Mouse (Mus musculus): ENCODE measurements at regions not wholly inside any gene's neighbourhood (a gene's known extent, or its start where the extent isn't known, plus 50 kb on each side); places are given as distances from the start of the nearest gene placed in this dataset.

DNA sequence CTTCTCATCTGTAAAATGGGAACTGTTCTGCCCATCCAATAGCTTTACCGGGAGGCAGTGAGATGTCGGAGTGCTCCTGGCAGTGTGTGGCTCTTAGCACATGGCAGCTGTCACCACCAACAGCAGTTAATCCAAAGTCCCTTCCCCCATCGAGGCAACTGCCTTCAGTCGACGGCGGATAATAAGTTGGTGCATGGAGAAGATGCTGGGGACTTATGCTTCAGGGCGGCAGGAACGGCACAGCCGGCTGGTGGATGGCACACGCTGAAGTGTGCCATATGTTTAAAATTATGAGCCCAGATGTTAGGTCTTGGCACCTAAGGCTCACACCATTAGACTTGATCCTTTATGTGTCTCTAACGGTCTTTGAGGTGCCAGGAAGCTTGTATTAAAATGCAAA is 183.5 kb downstream of the Wdr11 start:
- H3K36me3 ChIP-seq = no peaks in the 10 kb centered on the region
- peaks cover 53% of the 10 kb centered on the region for H3K27me3 ChIP-seq (ENCODE audit: low read depth, poor library complexity, severe bottlenecking)
- DNase-seq (ENCODE audit: low spot score) = no peak
- no peak overlapping the region for H3K4me3 ChIP-seq
- peaks cover 33% of the 10 kb centered on the region for H3K4me1 ChIP-seq
- WGBS = 57% methylated on average over 11 of the region's 11 CpGs
- H3K27ac ChIP-seq = no peak overlapping the region
- H3K9me3 ChIP-seq (replicated peaks) = no peaks in the 10 kb centered on the region

DNA sequence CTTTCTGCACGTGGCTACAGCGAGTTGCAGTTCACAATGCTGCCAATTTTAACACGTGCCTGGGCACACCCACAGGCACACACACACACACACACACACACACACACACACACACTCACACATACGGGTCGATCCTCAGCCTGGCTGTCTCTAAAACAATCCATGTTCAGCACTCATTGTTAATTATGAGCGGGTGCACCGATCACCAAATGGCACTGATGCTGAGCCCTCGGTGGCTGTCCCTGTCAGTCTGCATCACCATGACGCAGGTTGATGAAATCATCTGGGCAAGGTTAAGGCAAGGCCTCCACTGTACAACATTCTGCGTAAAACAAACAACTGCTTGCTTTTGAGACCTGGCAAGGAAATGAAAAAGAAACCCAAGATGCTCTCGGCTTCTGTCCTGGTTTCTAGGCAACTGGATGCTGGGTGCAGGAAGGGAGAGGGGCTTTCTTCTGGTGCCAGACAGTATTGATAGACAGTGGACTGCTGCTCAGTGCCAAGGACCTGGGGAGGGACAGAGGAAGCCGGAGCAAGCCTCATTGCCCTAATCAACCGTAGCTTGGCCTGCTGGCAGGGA is 187.3 kb downstream of the Wdr11 start:
- WGBS = 76% methylated on average over 13 of the region's 13 CpGs
- Histone ChIP-seq H3K27ac (no peak overlapping the region), H3K4me1 (peaks cover 21% of the 10 kb centered on the region), H3K9me3 (replicated peaks) (no peaks in the 10 kb centered on the region), H3K36me3 (no peaks in the 10 kb centered on the region), H3K27me3 (ENCODE audit: low read depth, poor library complexity, severe bottlenecking) (peaks cover 57% of the 10 kb centered on the region; the same call in 1 of the 2 replicates), H3K4me3 (no peak overlapping the region)
- no peak for DNase-seq (ENCODE audit: low spot score)

DNA sequence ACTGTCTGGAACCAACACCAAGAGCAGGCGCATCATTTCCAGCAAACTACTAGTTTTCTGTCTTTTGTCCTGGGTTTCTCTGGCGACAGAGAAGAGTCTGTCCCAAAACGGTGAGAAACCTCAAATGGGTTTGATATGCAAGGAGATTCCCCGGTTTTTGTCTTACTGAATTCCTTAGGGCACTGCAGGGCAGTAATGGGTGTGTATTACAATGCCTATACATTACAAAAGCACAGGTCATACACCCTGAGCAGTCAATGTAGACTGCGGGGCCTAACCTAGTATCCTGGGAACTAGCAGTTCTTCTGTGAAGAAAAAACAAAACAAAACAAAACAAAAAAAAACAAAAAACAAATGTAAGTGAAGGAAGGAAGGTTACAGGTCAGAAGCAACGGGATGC is 188.3 kb downstream of the Wdr11 start:
- Histone ChIP-seq H3K4me3 (no peak overlapping the region), H3K9me3 (replicated peaks) (no peaks in the 10 kb centered on the region), H3K27ac (no peak overlapping the region), H3K36me3 (no peaks in the 10 kb centered on the region), H3K27me3 (ENCODE audit: low read depth, poor library complexity, severe bottlenecking) (peaks cover 56% of the 10 kb centered on the region; the same call in 1 of the 2 replicates), H3K4me1 (peaks cover 11% of the 10 kb centered on the region)
- no peak for DNase-seq (ENCODE audit: low spot score)
- 80% methylated on average over 6 of the region's 6 CpGs for WGBS

DNA sequence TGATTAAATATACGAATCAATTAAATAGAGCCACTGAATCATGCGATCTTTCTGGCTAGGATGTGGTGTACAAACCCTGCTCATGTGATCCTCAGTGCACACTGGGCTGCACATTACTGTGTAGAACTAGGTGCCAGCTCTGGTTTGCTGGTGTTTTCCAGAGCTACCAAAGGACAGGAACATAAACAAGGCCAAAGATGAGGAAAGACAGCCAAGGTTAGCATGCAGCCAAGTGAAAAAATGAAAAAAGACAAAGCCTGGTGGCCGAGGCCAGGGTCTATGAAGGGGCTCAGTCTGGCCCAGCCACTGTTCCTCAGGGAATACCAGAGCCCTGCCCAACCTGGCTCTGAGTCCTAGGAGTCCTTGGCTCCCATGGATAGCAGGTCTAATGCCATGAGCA is 190.1 kb downstream of the Wdr11 start:
- no peak overlapping the region for H3K4me3 ChIP-seq
- peaks cover 57% of the 10 kb centered on the region; the same call in 1 of the 2 replicates for H3K27me3 ChIP-seq (ENCODE audit: low read depth, poor library complexity, severe bottlenecking)
- no peak overlapping the region for H3K27ac ChIP-seq
- no peaks in the 10 kb centered on the region for H3K36me3 ChIP-seq
- no peaks in the 10 kb centered on the region for H3K4me1 ChIP-seq
- no peaks in the 10 kb centered on the region for H3K9me3 ChIP-seq (replicated peaks)
- DNase-seq (ENCODE audit: low spot score) = no peak
- WGBS = 83% methylated on average over 3 of the region's 3 CpGs

DNA sequence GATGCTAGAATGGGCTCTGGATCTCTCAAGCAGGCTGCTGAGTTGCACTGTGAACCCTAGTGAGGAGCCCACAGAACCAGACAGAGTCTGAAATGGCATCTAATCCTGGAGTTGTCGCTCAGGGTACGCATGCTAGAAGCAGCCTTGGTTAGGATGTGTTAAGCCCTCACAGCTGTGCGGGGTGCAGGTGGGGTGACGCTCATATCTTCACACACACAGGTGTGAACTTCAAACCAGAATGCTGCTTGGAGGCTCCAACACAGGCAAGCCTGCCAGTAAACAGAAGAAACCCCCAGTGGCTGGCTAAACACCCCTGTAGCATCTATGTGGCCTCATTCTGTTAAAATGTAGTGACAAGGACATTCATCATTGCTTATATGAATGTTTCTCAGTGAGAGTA is 193.3 kb downstream of the Wdr11 start:
- no peak overlapping the region for H3K4me3 ChIP-seq
- peaks cover 66% of the 10 kb centered on the region for H3K27me3 ChIP-seq (ENCODE audit: low read depth, poor library complexity, severe bottlenecking)
- DNase-seq (ENCODE audit: low spot score) = no peak
- H3K36me3 ChIP-seq = no peaks in the 10 kb centered on the region
- no peak overlapping the region for H3K27ac ChIP-seq
- WGBS = 87% methylated on average over 4 of the region's 4 CpGs
- H3K4me1 ChIP-seq = peaks cover 11% of the 10 kb centered on the region; the same call in 1 of the 2 replicates
- no peaks in the 10 kb centered on the region for H3K9me3 ChIP-seq (replicated peaks)

DNA sequence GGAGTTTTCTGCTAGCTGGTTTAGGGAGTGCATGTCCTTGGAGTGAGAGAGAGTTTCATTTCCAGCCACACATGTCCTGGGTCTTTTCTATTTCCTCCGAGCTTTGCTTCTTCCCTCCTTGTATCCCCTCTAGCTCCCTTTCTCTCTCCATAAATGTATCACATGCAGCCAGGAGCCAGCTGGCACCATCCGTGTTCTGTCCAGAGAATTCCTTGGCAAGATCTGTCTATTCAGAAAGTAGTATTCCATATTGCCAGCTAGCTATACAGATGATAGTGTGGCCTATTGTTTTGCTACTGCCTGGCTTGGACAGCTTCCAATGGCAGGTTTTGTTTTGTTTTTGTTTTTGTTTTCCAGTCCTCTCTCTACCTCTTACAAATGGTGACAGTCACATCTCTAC is 195.3 kb downstream of the Wdr11 start:
- Histone ChIP-seq H3K4me3 (no peak overlapping the region), H3K36me3 (no peaks in the 10 kb centered on the region), H3K9me3 (replicated peaks) (no peaks in the 10 kb centered on the region), H3K27me3 (ENCODE audit: low read depth, poor library complexity, severe bottlenecking) (peaks cover 80% of the 10 kb centered on the region), H3K27ac (no peak overlapping the region), H3K4me1 (peaks cover 19% of the 10 kb centered on the region)
- no peak for DNase-seq (ENCODE audit: low spot score)
- 75% methylated on average over 2 of the region's 2 CpGs for WGBS

DNA sequence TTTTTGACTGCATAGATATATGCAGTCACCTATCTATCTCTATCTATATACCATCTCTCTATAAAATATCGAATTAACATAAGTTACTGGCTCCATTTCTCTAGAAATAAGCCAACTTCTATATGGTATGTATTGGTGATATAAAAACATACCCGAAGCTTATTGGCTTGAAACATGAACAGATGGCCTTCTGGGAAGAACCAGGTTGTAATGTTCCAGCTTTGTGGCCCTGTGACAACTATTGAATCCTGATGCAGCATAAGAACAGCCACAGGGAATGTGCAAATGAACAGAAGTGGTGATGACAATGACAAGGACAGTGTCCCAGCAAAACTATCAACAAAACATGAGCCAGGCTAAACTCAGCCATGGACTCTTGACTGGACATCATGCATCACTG is 196.1 kb downstream of the Wdr11 start:
- WGBS = 89% methylated on average over 2 of the region's 2 CpGs
- peaks cover 80% of the 10 kb centered on the region for H3K27me3 ChIP-seq (ENCODE audit: low read depth, poor library complexity, severe bottlenecking)
- DNase-seq (ENCODE audit: low spot score) = no peak

DNA sequence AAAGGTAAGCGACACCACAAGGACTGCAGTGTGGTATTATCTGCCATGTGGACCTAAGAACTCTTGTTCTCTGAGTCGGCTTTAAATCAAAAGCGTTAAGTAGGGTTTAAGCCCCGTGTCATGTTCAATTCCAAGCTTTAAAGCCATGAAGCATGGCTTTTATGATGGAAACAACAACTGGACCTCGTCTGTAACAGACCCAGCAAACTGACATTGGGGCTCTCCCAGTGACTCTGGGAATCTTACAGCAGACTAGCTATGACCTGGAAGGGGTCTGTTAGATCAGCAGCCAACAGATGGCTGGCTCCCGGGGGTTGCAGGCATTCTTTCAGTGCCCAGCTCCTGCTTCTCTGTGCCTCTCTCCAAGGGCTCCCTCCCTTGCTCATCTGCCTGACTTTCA is 197.8 kb downstream of the Wdr11 start:
- H3K27ac ChIP-seq = no peak overlapping the region
- no peak for DNase-seq (ENCODE audit: low spot score)
- peaks cover 19% of the 10 kb centered on the region for H3K4me1 ChIP-seq
- no peaks in the 10 kb centered on the region for H3K36me3 ChIP-seq
- H3K4me3 ChIP-seq = no peak overlapping the region
- 41% methylated on average over 6 of the region's 6 CpGs for WGBS
- H3K9me3 ChIP-seq (replicated peaks) = no peaks in the 10 kb centered on the region
- peaks cover 65% of the 10 kb centered on the region for H3K27me3 ChIP-seq (ENCODE audit: low read depth, poor library complexity, severe bottlenecking)

More for the DNA sequence above, 196.1 kb downstream of the Wdr11 start:
- no peak overlapping the region for H3K4me3 ChIP-seq
- no peak overlapping the region for H3K27ac ChIP-seq
- H3K36me3 ChIP-seq = no peaks in the 10 kb centered on the region
- H3K9me3 ChIP-seq (replicated peaks) = no peaks in the 10 kb centered on the region
- H3K4me1 ChIP-seq = peaks cover 19% of the 10 kb centered on the region

DNA sequence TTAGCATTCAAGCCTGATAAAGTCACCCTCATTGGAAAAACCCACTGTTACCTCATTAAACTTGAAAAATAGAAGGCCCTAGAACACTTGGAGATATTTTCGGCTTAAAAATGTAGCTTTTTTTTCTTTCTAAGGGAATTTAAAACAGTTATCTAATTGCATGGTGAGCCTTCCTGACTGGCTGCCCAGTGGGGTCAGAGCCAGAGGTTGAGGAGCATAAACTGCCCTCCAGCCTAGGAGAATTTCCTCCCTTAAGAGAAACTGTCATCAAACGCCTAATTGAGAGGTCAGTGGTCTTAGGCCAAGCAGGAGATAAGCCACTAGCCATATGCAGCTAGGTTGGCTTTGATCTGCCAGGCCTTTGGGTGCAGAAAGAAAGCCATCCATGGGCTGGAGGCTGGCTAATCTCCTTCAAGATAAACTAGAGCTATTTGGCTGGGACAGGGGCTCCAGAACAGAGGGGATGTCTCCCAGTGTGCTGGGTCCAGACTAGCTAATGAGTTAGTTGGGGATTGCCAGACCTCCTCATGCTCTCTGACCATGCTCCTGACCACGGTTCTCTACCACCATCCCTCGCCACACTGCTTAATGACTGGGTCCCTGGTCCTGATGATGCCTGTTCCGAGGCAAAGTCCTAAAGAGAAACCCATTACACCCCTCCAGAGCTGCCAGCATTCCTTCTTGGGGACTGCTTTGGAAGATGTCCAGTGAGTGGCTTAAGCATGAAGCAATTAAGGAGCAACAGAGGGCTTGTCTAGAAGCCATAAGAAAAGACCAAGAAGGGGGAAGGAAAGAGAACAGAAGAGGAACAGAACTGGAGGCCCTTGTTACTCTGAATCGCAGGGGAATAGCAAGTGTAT is 199.2 kb downstream of the Wdr11 start:
- no peak for DNase-seq (ENCODE audit: low spot score)
- Histone ChIP-seq H3K9me3 (replicated peaks) (no peaks in the 10 kb centered on the region), H3K27ac (no peak overlapping the region), H3K4me3 (no peak overlapping the region), H3K4me1 (peaks cover 19% of the 10 kb centered on the region), H3K36me3 (no peaks in the 10 kb centered on the region), H3K27me3 (ENCODE audit: low read depth, poor library complexity, severe bottlenecking) (peaks cover 62% of the 10 kb centered on the region)
- WGBS = 52% methylated on average over 6 of the region's 6 CpGs

DNA sequence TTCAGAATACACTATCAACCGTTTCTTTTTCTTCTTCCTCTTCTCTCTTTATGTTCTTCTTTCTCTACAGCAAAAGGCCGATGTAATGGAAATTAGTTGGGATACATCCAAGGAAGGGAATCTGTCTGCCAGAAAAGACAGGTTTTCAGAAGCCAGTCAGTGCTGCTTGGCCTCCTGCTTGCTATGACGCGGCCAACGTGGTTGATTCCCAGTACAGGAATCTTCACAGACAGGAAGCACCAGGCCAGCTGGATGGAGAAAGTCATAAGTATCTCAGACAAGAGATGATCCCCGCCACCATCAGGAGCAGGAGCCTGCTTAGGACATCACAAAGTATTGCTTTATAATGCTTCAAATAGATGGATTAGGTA is 199.8 kb downstream of the Wdr11 start:
- H3K27ac ChIP-seq = no peak overlapping the region
- H3K36me3 ChIP-seq = no peaks in the 10 kb centered on the region
- WGBS = 94% methylated on average over 6 of the region's 6 CpGs
- no peaks in the 10 kb centered on the region for H3K9me3 ChIP-seq (replicated peaks)
- peaks cover 19% of the 10 kb centered on the region for H3K4me1 ChIP-seq
- no peak for DNase-seq (ENCODE audit: low spot score)
- peaks cover 56% of the 10 kb centered on the region for H3K27me3 ChIP-seq (ENCODE audit: low read depth, poor library complexity, severe bottlenecking)
- no peak overlapping the region for H3K4me3 ChIP-seq

DNA sequence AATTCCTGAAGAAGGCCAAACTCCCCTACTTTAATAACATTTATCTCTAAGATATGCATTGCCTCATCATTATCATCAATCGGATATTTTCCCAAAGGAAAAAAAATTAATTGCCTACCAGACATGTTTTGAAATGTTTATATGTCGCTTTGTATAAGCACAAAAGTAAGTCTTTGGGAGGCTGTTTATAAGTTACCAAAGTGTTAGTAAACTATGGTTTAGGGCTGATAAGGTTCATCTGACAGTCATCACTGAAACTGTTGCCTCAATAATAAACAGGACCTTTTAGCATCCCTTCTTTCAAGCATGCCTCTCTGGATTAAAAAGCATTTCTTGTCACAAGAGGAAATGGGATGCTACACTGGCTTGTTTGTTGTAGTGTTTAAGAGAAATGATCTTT is 202.1 kb downstream of the Wdr11 start:
- H3K36me3 ChIP-seq = no peaks in the 10 kb centered on the region
- no peak overlapping the region for H3K4me3 ChIP-seq
- peaks cover 34% of the 10 kb centered on the region for H3K27me3 ChIP-seq (ENCODE audit: low read depth, poor library complexity, severe bottlenecking)
- no peak overlapping the region for H3K27ac ChIP-seq
- H3K4me1 ChIP-seq = peaks cover 15% of the 10 kb centered on the region
- WGBS = 90% methylated on average over 2 of the region's 2 CpGs
- DNase-seq (ENCODE audit: low spot score) = no peak
- H3K9me3 ChIP-seq (replicated peaks) = no peaks in the 10 kb centered on the region

DNA sequence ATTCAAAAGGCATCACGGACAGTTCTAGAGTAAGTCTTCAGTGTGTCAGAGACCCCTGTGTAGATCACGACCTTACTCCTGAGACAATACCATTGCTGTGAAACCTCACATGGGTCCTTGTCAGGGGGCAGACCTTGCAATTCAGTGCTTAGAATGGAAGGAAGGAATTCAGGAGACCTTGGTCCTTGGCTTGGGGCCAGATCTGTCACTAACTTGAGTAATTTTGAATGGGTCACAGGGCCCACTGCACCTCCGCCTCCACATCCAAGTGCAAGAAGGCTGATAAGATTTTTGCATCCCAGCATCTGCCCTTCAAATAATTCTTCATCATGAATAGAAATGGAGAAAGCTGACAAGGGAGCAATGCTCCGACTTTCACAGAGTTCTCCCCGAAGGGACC is 202.6 kb downstream of the Wdr11 start:
- Histone ChIP-seq H3K9me3 (replicated peaks) (no peaks in the 10 kb centered on the region), H3K4me3 (no peak overlapping the region), H3K27me3 (ENCODE audit: low read depth, poor library complexity, severe bottlenecking) (peaks cover 34% of the 10 kb centered on the region), H3K4me1 (peaks cover 14% of the 10 kb centered on the region), H3K36me3 (no peaks in the 10 kb centered on the region), H3K27ac (no peak overlapping the region)
- 94% methylated on average over 5 of the region's 5 CpGs for WGBS
- no peak for DNase-seq (ENCODE audit: low spot score)

DNA sequence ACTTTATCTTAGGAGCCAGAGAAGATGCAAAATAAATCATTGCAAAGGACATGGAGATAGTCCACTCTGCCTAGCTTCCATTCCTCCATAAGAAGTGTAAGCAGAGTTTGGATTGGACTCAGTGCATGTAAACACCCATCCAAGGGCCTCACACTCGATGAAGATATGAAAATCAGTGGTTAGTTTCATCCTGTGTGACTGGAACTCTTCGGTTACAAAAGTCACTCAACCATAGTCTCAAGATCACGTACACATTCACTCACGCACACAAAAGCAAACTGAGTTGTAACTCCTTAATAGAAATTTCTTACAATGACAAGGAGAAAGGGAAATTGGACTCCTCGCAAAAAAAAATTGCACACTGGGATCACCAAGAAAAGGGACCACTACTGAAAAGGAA is 206.9 kb downstream of the Wdr11 start:
- Histone ChIP-seq H3K4me3 (no peak overlapping the region), H3K36me3 (no peaks in the 10 kb centered on the region), H3K4me1 (no peaks in the 10 kb centered on the region), H3K27me3 (ENCODE audit: low read depth, poor library complexity, severe bottlenecking) (peaks cover 15% of the 10 kb centered on the region; the same call in 1 of the 2 replicates), H3K9me3 (replicated peaks) (no peaks in the 10 kb centered on the region), H3K27ac (no peak overlapping the region)
- WGBS = 93% methylated on average over 5 of the region's 5 CpGs
- no peak for DNase-seq (ENCODE audit: low spot score)
